Mouse (Mus musculus) forebrain, embryonic 11.5 days (tissue): ENCODE data around the gene Rtkn2. TPM values are rescaled to one million over a fixed set of nuclear protein-coding genes. Genes with fewer than 3 reads are reported as not detected.
A peak's percentile ranks its signal among the peaks of the same experiment; 100 is the strongest.

ENCODE experiments used
- ATAC-seq: fragments of 200-750 bp; cut with Nextera tagmentation; replicated peaks from 2 replicates; pipeline ENCODE4 v1.8.0; 2017; ENCODE audit warnings: moderate TSS enrichment; ENCODE audit not compliant: low FRiP score
- DNase-seq: peaks from one replicate; pipeline ENCODE4 v3.0.0-alpha.2; 2017; ENCODE audit warnings: low spot score
- H3K27ac ChIP-seq: fragments of 300-500 bp; sonication (generic); 2 replicates; pipeline ENCODE4 v1.5.1; 2014; ENCODE audit warnings: low read depth, low read length
- H3K27me3 ChIP-seq: fragments of 300-500 bp; sonication (generic); 2 replicates; pipeline ENCODE4 v1.6.1; 2014; ENCODE audit warnings: mild to moderate bottlenecking, low read length, mixed read lengths; ENCODE audit not compliant: control insufficient read depth, insufficient read depth
- H3K36me3 ChIP-seq: fragments of 300-500 bp; sonication (generic); 2 replicates; pipeline ENCODE4 v1.6.1; 2014; ENCODE audit warnings: mild to moderate bottlenecking, low read length, moderate library complexity, mixed read lengths; ENCODE audit not compliant: control insufficient read depth, insufficient read depth
- H3K4me1 ChIP-seq: fragments of 300-500 bp; sonication (generic); replicated peaks from 2 replicates; pipeline ENCODE4 v1.6.1; 2014; ENCODE audit warnings: low read length, mixed read lengths; ENCODE audit not compliant: control insufficient read depth, insufficient read depth
- H3K4me2 ChIP-seq: fragments of 300-500 bp; sonication (generic); 2 replicates; pipeline ENCODE4 v1.6.1; 2014; ENCODE audit warnings: low read depth, mild to moderate bottlenecking, low read length, moderate library complexity, mixed read lengths; ENCODE audit not compliant: severe bottlenecking
- H3K4me3 ChIP-seq: fragments of 300-500 bp; sonication (generic); 2 replicates; pipeline ENCODE4 v1.5.1; 2014; ENCODE audit warnings: low read depth, low read length
- H3K9ac ChIP-seq: fragments of 300-500 bp; sonication (generic); 2 replicates; pipeline ENCODE4 v1.6.1; 2014; ENCODE audit warnings: low read length
- H3K9me3 ChIP-seq: fragments of 300-500 bp; sonication (generic); 2 replicates; pipeline ENCODE4 v1.6.1; 2016; ENCODE audit warnings: low read length, mixed read lengths; ENCODE audit not compliant: control insufficient read depth
- WGBS: fragments of 180-500 bp; shearing (Covaris S2); extraction: QIAGEN DNeasy Blood & Tissue Kit; methylation state at CpG from one replicate; pipeline ENCODE4 v1.1.7; 2014; 5-methylcytosine and 5-hydroxymethylcytosine counted together
- polyA plus RNA-seq: library from polyadenylated mRNA; unstranded; fragments of >200 nt; fragmentation: Nextera tagmentation; extraction: Ambion mirVana; gene quantifications from 2 replicates; pipeline ENCODE4 v1.2.1, GENCODE M21; 2014

The Rtkn2 gene
- polyA plus RNA-seq, 1 experiment from 2014 or later = 28.5 TPM

- H3K4me2 ChIP-seq = no peak overlapping the region
- ATAC-seq (no peak), DNase-seq (no peak)
- no peak overlapping the region for H3K9ac ChIP-seq
- H3K27me3 ChIP-seq = no peaks in the 10 kb centered on the region
- no peak overlapping the region for H3K27ac ChIP-seq
- H3K4me3 ChIP-seq = no peak overlapping the region
- H3K4me1 ChIP-seq = no peaks in the 10 kb centered on the region
- no peaks in the 10 kb centered on the region for H3K9me3 ChIP-seq
- 93% methylated on average over 7 of the region's 7 CpGs for WGBS
- H3K36me3 ChIP-seq = peaks cover 8% of the 10 kb centered on the region; the same call in 1 of the 2 replicates
Measured at GRCm38 (mm10) chr10:68009867-68010266, 30.5 kb downstream of the Rtkn2 start.

- WGBS = 83% methylated on average over 2 of the region's 2 CpGs
- Histone ChIP-seq H3K27me3 (no peaks in the 10 kb centered on the region), H3K4me3 (no peak overlapping the region), H3K27ac (no peak overlapping the region), H3K9ac (no peak overlapping the region), H3K9me3 (no peaks in the 10 kb centered on the region), H3K4me2 (no peak overlapping the region), H3K4me1 (no peaks in the 10 kb centered on the region), H3K36me3 (peaks cover 8% of the 10 kb centered on the region; the same call in 1 of the 2 replicates)
- ATAC-seq = no peak
- peak; percentile 69 for DNase-seq
Measured at GRCm38 (mm10) chr10:68013137-68013536, 33.8 kb downstream of the Rtkn2 start.

- no peak overlapping the region for H3K4me2 ChIP-seq
- no peak overlapping the region for H3K27ac ChIP-seq
- H3K4me3 ChIP-seq = no peak overlapping the region
- ATAC-seq (no peak), DNase-seq (no peak)
- H3K36me3 ChIP-seq = peaks cover 8% of the 10 kb centered on the region
- H3K9me3 ChIP-seq = no peaks in the 10 kb centered on the region; the same call in 1 of the 2 replicates
- no peak overlapping the region for H3K9ac ChIP-seq
- WGBS = 95% methylated on average over 2 of the region's 2 CpGs
- H3K4me1 ChIP-seq = no peaks in the 10 kb centered on the region
- no peaks in the 10 kb centered on the region for H3K27me3 ChIP-seq
Measured at GRCm38 (mm10) chr10:68020755-68021154, 41.4 kb downstream of the Rtkn2 start.

- WGBS = 92% methylated on average over 3 of the region's 3 CpGs
- no peak overlapping the region for H3K27ac ChIP-seq
- H3K36me3 ChIP-seq = no peaks in the 10 kb centered on the region; the same call in 1 of the 2 replicates
- H3K4me3 ChIP-seq = no peak overlapping the region
- no peaks in the 10 kb centered on the region for H3K4me1 ChIP-seq
- ATAC-seq = no peak
- H3K9me3 ChIP-seq = no peaks in the 10 kb centered on the region
- H3K4me2 ChIP-seq = no peak overlapping the region
- H3K9ac ChIP-seq = no peak overlapping the region
- no peaks in the 10 kb centered on the region for H3K27me3 ChIP-seq
- no peak for DNase-seq
Measured at GRCm38 (mm10) chr10:68025660-68026059, 46.3 kb downstream of the Rtkn2 start.

GRCm38 (mm10) chr10:68028327-68029080 is 49.1 kb downstream of the Rtkn2 start:
- Histone ChIP-seq H3K9ac (no peak overlapping the region), H3K27ac (no peak overlapping the region), H3K9me3 (no peaks in the 10 kb centered on the region), H3K36me3 (peaks cover 4% of the 10 kb centered on the region; the same call in 1 of the 2 replicates), H3K4me3 (no peak overlapping the region), H3K27me3 (no peaks in the 10 kb centered on the region), H3K4me2 (no peak overlapping the region), H3K4me1 (no peaks in the 10 kb centered on the region)
- ATAC-seq (no peak), DNase-seq (no peak)
- 80% methylated on average over 12 of the region's 12 CpGs for WGBS

GRCm38 (mm10) chr10:68029081-68029626 is 49.8 kb downstream of the Rtkn2 start:
- no peak overlapping the region for H3K27ac ChIP-seq
- no peak for ATAC-seq
- H3K27me3 ChIP-seq = no peaks in the 10 kb centered on the region
- H3K9me3 ChIP-seq = no peaks in the 10 kb centered on the region
- no peak for DNase-seq
- H3K4me1 ChIP-seq = no peaks in the 10 kb centered on the region
- peaks cover 4% of the 10 kb centered on the region; the same call in 1 of the 2 replicates for H3K36me3 ChIP-seq
- no peak overlapping the region for H3K4me3 ChIP-seq
- 92% methylated on average over 5 of the region's 5 CpGs for WGBS
- H3K9ac ChIP-seq = no peak overlapping the region
- no peak overlapping the region for H3K4me2 ChIP-seq

- no peak overlapping the region for H3K9ac ChIP-seq
- no peak overlapping the region for H3K4me3 ChIP-seq
- H3K4me2 ChIP-seq = no peak overlapping the region
- DNase-seq (no peak), ATAC-seq (no peak)
- peaks cover 4% of the 10 kb centered on the region; the same call in 1 of the 2 replicates for H3K36me3 ChIP-seq
- no peaks in the 10 kb centered on the region for H3K9me3 ChIP-seq
- H3K27me3 ChIP-seq = no peaks in the 10 kb centered on the region
- H3K4me1 ChIP-seq = no peaks in the 10 kb centered on the region
- no peak overlapping the region for H3K27ac ChIP-seq
- WGBS = 92% methylated on average over 6 of the region's 6 CpGs
Measured at GRCm38 (mm10) chr10:68030027-68030426, 50.7 kb downstream of the Rtkn2 start.

GRCm38 (mm10) chr10:68035707-68036367 is 56.5 kb downstream of the Rtkn2 start:
- Histone ChIP-seq H3K9ac (no peak overlapping the region), H3K4me1 (no peaks in the 10 kb centered on the region), H3K4me2 (no peak overlapping the region), H3K4me3 (no peak overlapping the region), H3K9me3 (no peaks in the 10 kb centered on the region), H3K27me3 (no peaks in the 10 kb centered on the region), H3K36me3 (peaks cover 9% of the 10 kb centered on the region; the same call in 1 of the 2 replicates), H3K27ac (no peak overlapping the region)
- DNase-seq = no peak
- 96% methylated on average over 20 of the region's 20 CpGs for WGBS
- no peak for ATAC-seq
